Mouse (Mus musculus) liver, postnatal 0 days (tissue): Measurements from ENCODE around the gene Olfr195.

Source experiments
- CTCF ChIP-seq: sonication (generic); IDR thresholded peaks from 2 replicates; pipeline ENCODE4 v1.5.1; 2016; ENCODE audit warnings: antibody characterized with exemption, low read depth
- EP300 ChIP-seq: IDR thresholded peaks from 2 replicates; pipeline ENCODE4 v1.6.1; 2016; ENCODE audit warnings: antibody characterized with exemption, low read depth, mild to moderate bottlenecking

DNA sequence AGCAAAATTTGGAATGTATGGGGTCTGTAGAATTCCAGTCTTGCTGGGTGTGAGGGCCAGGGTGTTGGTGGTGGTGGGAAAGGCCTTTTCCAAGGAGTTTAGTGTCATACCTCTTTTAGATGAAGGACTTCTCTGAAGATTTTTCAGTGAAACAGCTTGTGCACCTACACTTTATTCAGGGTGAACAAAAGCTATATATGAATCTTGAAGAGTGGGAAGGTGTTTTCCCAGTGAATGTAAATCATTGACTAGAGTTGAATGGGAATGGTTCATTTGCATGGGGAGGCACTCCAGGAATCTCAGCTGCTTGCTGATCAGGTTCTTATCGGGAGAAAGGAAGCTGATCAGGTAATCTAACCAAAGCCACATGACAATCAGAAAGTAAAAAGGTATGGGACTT lies 16.1 kb upstream of the Olfr195 start:
- TF ChIP-seq CTCF (no peak), EP300 (no peak)
